Mouse (Mus musculus) right cerebral cortex, postnatal 14 days (tissue): ENCODE measurements around the gene Sos1.
A peak's percentile ranks its signal among the peaks of the same experiment; 100 is the strongest.
"Not testable (repeated sequence)": the region's sequence is repeated elsewhere in the genome, so short reads cannot be mapped to it uniquely, and the experiment has no call there.

ENCODE experiments used
- DNase-seq: peaks from one replicate; pipeline ENCODE4 v3.0.0; 2022

The Sos1 gene

GRCm38 (mm10) chr17:80418572-80419210, 61.6 kb downstream of the Sos1 start:
- DNase-seq, result no peak

GRCm38 (mm10) chr17:80411182-80411581, 69.1 kb downstream of the Sos1 start:
- DNase-seq, result no peak

GRCm38 (mm10) chr17:80398243-80398642, 82.0 kb downstream of the Sos1 start:
- no peak for DNase-seq

DNA sequence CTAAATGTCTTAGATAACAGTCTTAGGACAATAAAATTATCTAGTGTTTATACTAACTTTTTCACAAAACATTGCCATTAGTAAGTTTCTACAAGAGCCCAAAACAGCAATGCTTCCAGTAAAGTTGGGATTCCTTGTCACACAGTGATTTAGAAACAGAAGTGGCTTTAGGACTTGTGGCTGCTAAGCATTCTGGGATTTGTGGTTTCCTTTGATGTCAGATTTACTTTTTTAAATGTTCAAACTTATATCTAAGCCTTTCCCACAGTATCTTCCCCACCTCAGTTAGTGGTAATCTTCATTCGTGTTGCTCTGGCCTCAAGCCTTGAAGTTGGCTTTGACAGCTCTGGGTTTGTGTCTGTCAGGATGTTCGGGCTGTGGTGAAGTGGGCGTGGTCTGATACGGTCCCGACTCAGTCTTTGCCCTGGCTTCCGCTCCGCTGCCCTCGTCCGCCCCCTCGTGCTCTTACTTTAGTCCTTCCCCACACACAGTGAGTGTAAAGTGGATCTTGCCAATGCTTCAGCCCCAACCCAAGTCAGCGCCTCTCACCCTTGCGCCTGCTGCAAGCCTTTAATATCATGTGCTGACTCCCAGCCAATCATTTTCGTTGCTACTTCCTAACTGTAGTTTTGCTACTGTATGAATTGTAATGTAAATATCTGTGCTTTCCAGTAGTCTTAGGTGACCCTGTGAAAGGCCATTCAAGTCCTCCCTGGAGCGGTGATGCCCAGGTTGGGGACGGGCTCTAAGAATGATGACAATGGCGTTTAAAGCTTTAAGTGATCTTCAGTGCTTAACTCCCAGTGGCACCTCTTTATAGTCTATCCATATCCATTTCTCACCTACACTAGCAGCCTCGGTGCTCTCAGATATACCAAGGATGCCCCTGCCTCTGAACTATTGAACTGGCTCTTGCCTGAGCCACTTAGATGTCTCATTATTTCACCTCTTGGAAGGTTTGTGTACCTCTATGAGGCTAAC, 88.5 kb downstream of the Sos1 start:
- peak; percentile 18 for DNase-seq

DNA sequence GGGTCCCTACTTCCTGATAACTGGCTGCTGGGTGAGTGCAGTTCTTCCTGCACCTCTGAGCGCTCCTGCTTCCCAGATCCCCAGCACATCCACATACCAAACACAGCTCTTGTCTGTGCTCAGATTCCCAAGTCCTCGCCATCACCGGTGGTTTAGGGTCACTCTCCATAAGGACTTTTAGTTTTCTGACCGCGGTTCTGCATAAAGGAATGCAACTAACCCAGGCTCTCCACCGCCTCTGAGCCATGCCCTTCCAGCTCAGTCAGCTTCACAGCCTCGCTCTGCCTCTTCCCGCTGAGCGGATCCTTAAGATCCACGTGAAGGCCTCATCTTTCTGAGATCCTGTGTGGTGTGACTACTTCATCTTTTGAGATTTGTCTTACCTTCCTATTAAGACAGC, 90.2 kb downstream of the Sos1 start:
- no peak for DNase-seq

DNA sequence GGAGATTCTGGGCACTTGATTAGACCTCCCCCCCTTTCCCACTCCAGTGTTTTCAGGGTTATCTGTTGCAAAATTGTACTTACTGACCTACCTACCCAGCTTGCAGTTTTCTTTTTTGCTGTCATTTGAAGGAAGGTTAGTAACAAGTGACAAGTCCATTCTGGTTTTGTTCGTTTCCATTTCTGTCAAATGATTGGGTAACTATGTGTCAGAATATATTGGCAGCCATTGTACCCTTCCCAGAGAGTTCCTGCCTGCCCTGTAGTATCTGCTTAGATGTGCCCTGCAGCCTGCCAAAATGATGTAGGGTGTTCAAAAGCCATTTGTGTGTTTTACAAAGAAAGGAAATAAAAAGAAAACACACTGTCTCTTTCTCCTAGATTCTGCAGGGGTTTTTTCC, 94.6 kb downstream of the Sos1 start:
- DNase-seq, result no peak

- DNase-seq, result not testable (repeated sequence)
Measured at GRCm38 (mm10) chr17:80378386-80378785, 101.9 kb downstream of the Sos1 start.

DNA sequence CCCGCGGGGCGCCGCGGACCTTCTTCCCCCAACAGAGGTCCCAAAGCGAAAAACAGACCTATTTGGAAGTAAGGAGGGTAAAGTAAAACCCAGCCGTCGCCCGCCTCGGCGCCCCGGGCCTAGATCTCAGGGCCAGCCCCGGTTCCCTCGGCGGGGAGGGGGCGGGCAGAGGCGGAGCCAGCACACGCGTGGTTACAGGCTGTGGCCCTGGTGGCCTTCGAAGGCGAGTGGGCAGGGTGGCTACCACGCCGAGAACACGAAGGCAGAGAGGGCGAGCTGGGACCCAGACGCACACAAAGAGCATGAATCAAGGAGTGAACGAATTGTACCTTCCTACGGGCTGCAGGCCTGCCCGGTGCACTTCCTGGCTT, 106.5 kb downstream of the Sos1 start:
- no peak for DNase-seq

DNA sequence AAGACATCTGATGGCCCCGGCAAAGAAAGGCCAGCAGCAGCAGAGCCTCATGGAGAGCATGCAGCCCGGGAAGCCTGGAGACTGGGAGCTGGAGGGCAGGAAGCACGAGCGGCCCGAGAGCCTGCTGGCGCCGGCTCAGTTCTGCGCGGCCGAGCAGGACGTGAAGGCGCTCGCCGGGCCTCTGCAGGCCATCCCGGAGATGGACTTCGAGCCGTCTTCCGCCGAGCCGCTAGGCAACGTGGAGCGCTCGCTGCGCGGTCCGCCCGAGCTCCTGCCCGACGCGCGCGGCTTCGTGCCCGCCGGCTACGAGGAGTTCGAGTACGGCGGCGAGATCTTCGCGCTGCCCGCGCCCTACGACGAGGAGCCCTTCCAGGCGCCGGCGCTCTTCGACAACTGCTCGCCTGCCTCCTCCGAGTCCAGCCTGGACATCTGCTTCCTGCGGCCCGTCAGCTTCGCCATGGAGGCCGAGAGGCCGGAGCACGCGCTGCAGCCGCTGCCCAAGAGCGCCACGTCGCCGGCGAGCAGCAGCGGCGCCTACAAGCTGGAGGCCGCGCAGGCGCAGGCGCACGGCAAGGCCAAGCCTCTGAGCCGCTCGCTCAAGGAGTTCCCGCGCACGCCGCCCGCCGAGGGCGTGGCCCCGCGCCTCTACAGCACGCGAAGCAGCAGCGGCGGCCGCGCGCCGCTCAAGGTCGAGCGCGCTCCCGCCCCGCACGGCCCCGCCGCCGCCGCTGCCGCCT, 107.1 kb downstream of the Sos1 start, which contains the start of gene Gm10190:
Gm10190 (minus strand) TSS at position 553 of the 737 bp plus-strand sequence.
- DNase-seq, result peak; percentile 90

DNA sequence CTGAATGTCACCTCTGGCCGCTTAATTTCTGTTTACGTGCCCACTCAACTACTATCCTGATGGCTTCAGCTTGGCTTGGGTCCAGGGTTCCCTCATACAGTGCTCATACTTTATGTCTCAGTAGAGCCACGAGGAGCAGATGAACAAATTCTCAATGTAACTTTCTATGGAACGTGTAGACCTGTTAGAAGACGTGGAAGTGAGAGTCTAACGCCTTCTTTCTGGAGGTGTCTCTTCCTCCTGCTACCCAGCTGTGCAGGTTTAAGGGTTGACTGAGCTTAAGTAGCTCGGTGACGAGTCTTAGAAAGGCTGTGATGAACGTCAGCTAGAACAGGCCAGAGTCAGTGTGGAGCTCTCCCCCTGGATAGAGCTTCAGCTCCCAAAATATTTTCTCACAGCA, 111.6 kb downstream of the Sos1 start:
- peak; percentile 21 for DNase-seq

DNA sequence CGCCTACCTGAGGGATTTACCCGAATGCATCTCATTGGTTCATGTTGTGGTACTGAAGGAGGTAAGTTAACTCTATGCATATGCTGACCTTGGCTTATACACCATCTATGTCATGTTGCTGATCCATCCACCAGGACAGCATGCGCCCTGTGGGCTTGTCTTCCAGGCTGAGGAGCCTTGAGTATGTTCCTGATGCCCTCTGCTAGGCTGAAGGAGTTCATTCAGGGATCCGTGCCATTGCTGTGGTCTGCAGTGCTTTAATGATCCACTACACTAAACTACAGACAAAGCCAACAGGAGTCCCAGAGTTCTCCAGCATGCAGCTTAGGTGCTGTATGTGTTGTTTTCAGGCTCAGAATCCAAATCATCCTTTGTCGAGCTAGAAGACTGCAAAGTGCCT, 113.0 kb downstream of the Sos1 start:
- peak; percentile 19 for DNase-seq

DNA sequence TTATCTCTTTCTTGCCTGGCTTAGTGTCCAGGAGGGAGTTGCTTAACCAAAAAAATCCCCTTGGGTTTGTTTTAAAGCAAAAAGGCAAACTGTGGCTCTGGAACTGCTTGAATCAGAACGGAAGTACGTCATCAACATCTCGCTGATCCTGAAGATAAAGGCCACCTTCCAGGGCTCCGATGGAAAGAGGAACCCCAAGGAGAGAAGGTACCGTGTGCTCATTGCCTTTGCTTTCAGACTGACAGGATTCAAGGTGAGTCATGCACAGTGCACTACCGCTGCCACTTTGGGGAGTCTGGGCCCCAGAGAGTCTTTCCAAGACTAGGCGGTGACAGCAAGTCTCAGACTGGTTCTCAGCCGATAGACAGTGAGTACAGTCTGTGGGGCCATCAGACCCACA, 120.0 kb downstream of the Sos1 start:
- DNase-seq, result no peak

DNA sequence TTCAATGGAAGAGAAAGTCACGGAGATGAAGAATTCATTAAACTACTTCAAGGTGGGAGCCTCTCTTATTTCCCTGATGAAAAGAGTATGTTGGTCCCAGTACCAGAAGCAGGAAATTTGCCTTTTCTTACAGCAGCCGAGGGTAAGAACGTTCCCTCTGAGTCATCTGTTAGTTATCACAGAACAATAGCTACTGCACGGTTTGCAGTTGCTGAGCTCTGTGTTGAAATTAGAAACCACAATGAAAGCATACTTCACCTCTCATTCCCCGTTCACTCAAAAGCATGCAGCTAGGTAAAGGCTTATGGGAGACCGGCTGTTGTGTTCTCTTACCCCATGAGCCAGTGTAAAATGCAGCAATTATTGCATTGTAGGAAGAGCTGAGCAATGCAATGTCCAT, 133.0 kb downstream of the Sos1 start:
- no peak for DNase-seq

DNA sequence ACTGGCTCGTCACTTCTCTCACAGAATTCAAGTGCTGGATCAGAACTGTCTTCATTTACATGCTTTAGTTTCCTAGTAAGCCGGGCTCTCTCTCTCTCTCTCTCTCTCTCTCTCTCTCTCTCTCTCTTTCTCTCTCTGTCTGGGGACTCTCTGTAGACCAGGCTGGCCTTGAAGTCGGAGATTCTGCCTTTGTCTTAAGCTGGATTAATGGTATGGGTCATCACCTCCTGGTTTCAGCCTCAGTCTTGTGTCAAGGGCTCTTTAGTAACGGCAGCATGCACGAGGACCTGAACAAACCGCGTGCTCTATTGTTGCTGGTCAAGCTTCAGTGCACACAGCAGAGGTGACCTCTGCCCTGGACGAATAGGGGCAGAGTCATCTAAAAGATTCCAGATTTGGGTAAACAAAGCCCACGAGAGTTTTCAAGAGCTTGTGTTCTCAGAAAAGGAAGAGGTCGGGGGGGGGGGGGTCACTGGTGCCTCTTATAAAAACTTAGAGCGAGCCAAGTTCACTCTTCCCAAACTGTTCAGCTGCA, 133.6 kb downstream of the Sos1 start:
- no peak for DNase-seq

GRCm38 (mm10) chr17:80345277-80345676, 135.0 kb downstream of the Sos1 start:
- no peak for DNase-seq
